Mouse (Mus musculus) midbrain, postnatal 0 days (tissue): ENCODE results near the gene P3h3. TPM values are rescaled to one million over a fixed set of nuclear protein-coding genes. Genes with fewer than 3 reads are reported as not detected.

ENCODE experiments used
- ATAC-seq: fragments of 200-750 bp; cut with Nextera tagmentation; 2 replicates; pipeline ENCODE4 v1.8.0; 2017; ENCODE audit warnings: moderate number of reproducible peaks, mild to moderate bottlenecking, moderate TSS enrichment, moderate library complexity; ENCODE audit not compliant: low FRiP score
- DNase-seq: peaks from one replicate; pipeline ENCODE4 v3.0.0-alpha.2; 2015; ENCODE audit warnings: low spot score
- H3K27ac ChIP-seq: fragments of 300-500 bp; sonication (generic); 2 replicates; pipeline ENCODE4 v1.5.1; 2014; ENCODE audit warnings: low read depth, mild to moderate bottlenecking, low read length, mixed read lengths
- H3K27me3 ChIP-seq: fragments of 300-500 bp; sonication (generic); 2 replicates; pipeline ENCODE4 v1.6.1; 2014; ENCODE audit warnings: low read length, control low read depth, mixed read lengths; ENCODE audit not compliant: insufficient read depth
- H3K36me3 ChIP-seq: fragments of 300-500 bp; sonication (generic); 2 replicates; pipeline ENCODE4 v1.6.1; 2014; ENCODE audit warnings: low read length, control low read depth, mixed read lengths; ENCODE audit not compliant: insufficient read depth
- H3K4me1 ChIP-seq: fragments of 300-500 bp; sonication (generic); 2 replicates; pipeline ENCODE4 v1.6.1; 2014; ENCODE audit warnings: mild to moderate bottlenecking, control low read depth, antibody characterized with exemption, low read length, mixed read lengths; ENCODE audit not compliant: insufficient read depth
- H3K4me2 ChIP-seq: fragments of 300-500 bp; sonication (generic); 2 replicates; pipeline ENCODE4 v1.6.1; 2014; ENCODE audit warnings: low read depth, mild to moderate bottlenecking, low read length, mixed read lengths; ENCODE audit not compliant: poor library complexity, severe bottlenecking
- H3K4me3 ChIP-seq: fragments of 300-500 bp; sonication (generic); 2 replicates; pipeline ENCODE4 v1.5.1; 2014; ENCODE audit warnings: low read depth, mild to moderate bottlenecking, low read length, moderate library complexity
- H3K9ac ChIP-seq: fragments of 300-500 bp; sonication (generic); replicated peaks from 2 replicates; pipeline ENCODE4 v1.6.1; 2014; ENCODE audit warnings: mild to moderate bottlenecking, low read length, moderate library complexity, mixed read lengths; ENCODE audit not compliant: poor library complexity, severe bottlenecking
- H3K9me3 ChIP-seq: fragments of 300-500 bp; sonication (generic); 2 replicates; pipeline ENCODE4 v1.6.1; 2016; ENCODE audit warnings: low read length, control low read depth
- CTCF ChIP-seq: IDR thresholded peaks from 2 replicates; pipeline ENCODE4 v1.5.1; 2016; ENCODE audit warnings: antibody characterized with exemption, mild to moderate bottlenecking
- WGBS: fragments of 180-500 bp; shearing (Covaris S2); extraction: QIAGEN DNeasy Blood & Tissue Kit; methylation state at CpG from one replicate; pipeline ENCODE4 v1.1.7; 2014; 5-methylcytosine and 5-hydroxymethylcytosine counted together
- polyA plus RNA-seq: library from polyadenylated mRNA; unstranded; fragments of >200 nt; fragmentation: Nextera tagmentation; extraction: Ambion mirVana; gene quantifications from 2 replicates; pipeline ENCODE4 v1.2.1, GENCODE M21; 2015
- total RNA-seq: library from RNA; depleted of rRNA; stranded (reverse); fragments of >200 nt; gene quantifications from 2 replicates; pipeline ENCODE4 v1.2.3, GENCODE M21; 2014; rRNA removed

Gene P3h3
- total RNA-seq (67.4 and 74.4 TPM in 2 replicates), polyA plus RNA-seq (9.8 and 11.2 TPM in 2 replicates)

DNA sequence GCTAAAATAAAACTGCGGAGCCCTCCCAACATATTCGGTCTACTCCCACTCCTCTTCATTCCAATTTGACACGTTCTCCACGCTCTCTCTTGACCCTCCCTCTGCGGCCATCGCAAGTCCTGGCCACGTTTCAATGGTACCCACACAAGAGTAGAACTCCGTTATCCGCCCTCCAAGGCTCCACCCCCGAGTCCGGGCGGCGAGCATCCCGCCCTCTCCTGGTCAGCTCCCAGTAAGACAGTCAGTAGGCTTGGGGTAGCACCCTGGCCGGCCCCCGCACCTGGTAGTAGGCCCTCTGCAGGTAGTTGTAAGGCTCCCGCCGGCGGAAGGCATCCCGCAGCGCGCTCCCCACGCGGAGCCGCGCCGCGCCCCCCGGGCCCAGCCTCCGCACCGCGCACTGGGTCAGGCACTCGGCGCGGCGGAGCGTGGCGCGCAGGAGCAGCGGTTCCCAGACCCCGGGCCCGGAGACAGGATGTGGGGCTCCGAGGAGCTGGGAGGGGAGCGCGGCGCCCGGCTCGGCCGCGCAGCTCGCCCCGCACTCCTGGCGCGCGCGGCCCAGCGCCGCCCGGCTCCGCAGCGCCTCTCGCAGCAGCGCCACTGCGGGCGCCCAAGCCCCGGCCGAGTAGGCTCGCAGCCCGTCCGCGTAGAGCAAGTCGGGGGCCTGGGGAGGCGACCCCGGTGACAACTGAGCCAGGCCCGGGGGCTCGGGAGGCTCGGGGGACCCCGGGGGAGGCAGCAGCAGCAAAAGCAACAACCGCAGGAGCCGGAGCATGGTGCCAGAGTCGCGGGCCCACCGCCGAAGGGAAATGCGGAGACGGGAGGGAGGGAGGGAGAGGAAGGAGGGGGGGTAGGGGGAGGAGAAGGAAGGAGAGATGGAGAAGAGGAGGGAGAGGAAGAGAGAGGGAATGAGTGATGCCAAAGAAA lies at the start of gene P3h3:
Gene P3h3, minus strand, starts transcription at position 837 of the 924 bp plus-strand sequence.
- peak; percentile 93 for DNase-seq
- under 1% methylated on average over 79 of the region's 86 CpGs for WGBS
- H3K27me3 ChIP-seq = no peaks in the 10 kb centered on the region
- ATAC-seq = peak; percentile 89
- H3K9ac ChIP-seq = peak within 1 kb of the TSS; percentile 95
- peak within 1 kb of the TSS; percentile 86 for H3K4me2 ChIP-seq
- peak within 1 kb of the TSS; percentile 67 for H3K4me3 ChIP-seq
- H3K36me3 ChIP-seq = peaks cover 20% of the 10 kb centered on the region
- H3K4me1 ChIP-seq = peaks cover 22% of the 10 kb centered on the region
- TF ChIP-seq CTCF = peak; percentile 89
- H3K27ac ChIP-seq = peak within 1 kb of the TSS; percentile 99
- no peaks in the 10 kb centered on the region for H3K9me3 ChIP-seq

DNA sequence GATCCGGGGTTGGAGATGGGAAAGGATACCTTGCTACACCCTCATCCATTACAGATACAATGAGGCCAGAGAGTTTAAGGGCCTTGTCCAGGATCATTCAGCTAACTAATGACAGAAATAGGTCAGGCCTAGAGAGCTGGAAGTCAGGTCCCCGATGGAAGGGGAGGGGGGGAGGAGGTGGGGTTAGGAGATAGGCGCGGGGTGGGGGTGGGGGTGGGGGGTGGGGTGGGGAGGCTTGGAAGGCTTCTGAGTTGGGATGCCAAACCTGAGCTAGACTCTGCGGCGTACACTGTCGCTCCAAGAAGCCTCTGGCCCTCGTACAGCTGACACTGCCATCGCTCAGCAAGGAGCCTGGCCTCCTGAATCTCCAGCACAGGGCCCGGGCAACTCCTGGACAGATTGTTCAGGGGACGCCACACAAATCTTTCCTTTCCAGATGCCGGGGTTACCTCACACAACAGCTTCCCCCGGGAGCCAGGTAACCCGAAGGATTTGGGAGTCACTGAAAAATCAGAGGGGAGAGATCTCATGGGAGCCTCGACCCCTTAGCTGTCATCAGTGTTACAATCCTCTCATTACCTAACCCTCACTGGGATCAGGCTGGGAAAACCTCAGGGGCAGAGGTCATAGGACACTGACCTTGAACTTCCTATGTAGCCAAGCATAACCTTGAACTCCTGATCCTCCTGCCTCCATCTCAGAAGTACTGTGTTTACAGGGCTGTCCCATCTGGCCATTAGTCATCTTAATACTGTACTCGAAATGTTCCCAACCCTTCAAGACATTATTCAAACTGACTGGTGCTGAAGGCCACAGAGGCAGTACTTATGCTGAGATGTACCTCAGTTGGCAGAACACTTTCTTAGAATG lies 47.7 kb upstream of the P3h3 start:
- 0 out of 2 replicates have a peak, but pooled peaks cover 8% of the 10 kb centered on the region for H3K4me1 ChIP-seq
- peak overlapping the region; percentile 32; the same call in 1 of the 2 replicates for H3K4me3 ChIP-seq
- H3K9me3 ChIP-seq = no peaks in the 10 kb centered on the region
- WGBS = 22% methylated on average over 13 of the region's 16 CpGs
- H3K27ac ChIP-seq = peak overlapping the region; percentile 99
- no peak for ATAC-seq
- H3K4me2 ChIP-seq = peak overlapping the region; percentile 69
- no peaks in the 10 kb centered on the region for H3K27me3 ChIP-seq
- TF ChIP-seq CTCF = no peak
- no peak for DNase-seq
- H3K36me3 ChIP-seq = no peaks in the 10 kb centered on the region
- H3K9ac ChIP-seq = peak overlapping the region; percentile 75

GRCm38 (mm10) chr6:124904161-124904981 lies 46.8 kb upstream of the P3h3 start:
- ATAC-seq (peak; percentile 79), DNase-seq (peak; percentile 91)
- peak; percentile 79 for TF ChIP-seq CTCF
- H3K4me2 ChIP-seq = peak overlapping the region; percentile 69
- 5% methylated on average over 24 of the region's 24 CpGs for WGBS
- H3K27me3 ChIP-seq = no peaks in the 10 kb centered on the region
- H3K9ac ChIP-seq = peak overlapping the region; percentile 75
- 0 out of 2 replicates have a peak, but pooled peaks cover 3% of the 10 kb centered on the region for H3K4me1 ChIP-seq
- H3K4me3 ChIP-seq = peak overlapping the region; percentile 32
- no peaks in the 10 kb centered on the region for H3K9me3 ChIP-seq
- peak overlapping the region; percentile 99 for H3K27ac ChIP-seq
- H3K36me3 ChIP-seq = no peaks in the 10 kb centered on the region

- peak; percentile 87 for ATAC-seq
- Histone ChIP-seq H3K27ac (peak overlapping the region; percentile 99), H3K27me3 (no peaks in the 10 kb centered on the region), H3K4me2 (peak overlapping the region; percentile 69), H3K9ac (peak overlapping the region; percentile 75), H3K36me3 (no peaks in the 10 kb centered on the region), H3K4me1 (0 out of 2 replicates have a peak, but pooled peaks cover 3% of the 10 kb centered on the region), H3K4me3 (peak overlapping the region; percentile 32), H3K9me3 (no peaks in the 10 kb centered on the region)
- peak; percentile 95 for DNase-seq
- TF ChIP-seq CTCF = peak; percentile 97
- WGBS = under 1% methylated on average over 23 of the region's 23 CpGs
Observed at GRCm38 (mm10) chr6:124903580-124904151, 46.1 kb upstream of the P3h3 start.

DNA sequence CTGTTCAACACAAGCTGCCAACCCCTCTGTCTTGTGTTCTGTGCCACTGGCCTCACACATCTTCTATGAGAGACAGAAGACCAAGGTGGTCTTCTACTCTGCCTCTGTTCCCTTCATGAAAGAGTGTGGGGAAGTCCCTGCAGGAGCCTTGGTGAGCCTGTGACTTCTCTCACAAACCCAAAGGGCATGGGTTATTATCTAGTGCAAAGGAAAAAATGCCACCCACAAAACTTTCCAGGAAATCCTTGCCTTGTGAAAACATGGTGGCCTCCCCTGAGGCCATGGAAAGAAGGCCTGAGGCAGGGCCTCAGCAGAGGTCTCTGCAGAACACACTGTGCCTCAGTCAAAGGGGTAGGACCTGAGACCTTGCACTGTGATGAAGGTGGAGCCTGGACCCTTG lies 44.3 kb upstream of the P3h3 start:
- Histone ChIP-seq H3K27me3 (no peaks in the 10 kb centered on the region), H3K9ac (no peak overlapping the region), H3K27ac (no peak overlapping the region), H3K4me3 (no peak overlapping the region), H3K4me2 (no peak overlapping the region), H3K36me3 (no peaks in the 10 kb centered on the region), H3K9me3 (no peaks in the 10 kb centered on the region), H3K4me1 (0 out of 2 replicates have a peak, but pooled peaks cover 3% of the 10 kb centered on the region)
- no peak for TF ChIP-seq CTCF
- no peak for DNase-seq
- no peak for ATAC-seq
